Mouse (Mus musculus) heart, postnatal 0 days (tissue): ENCODE results near the gene Tlr4.

Source experiments
- CTCF ChIP-seq: IDR thresholded peaks from 2 replicates; pipeline ENCODE4 v1.5.1; 2016; ENCODE audit warnings: antibody characterized with exemption, control low read depth, low read depth
- EP300 ChIP-seq: IDR thresholded peaks from 2 replicates; pipeline ENCODE4 v1.6.1; 2016; ENCODE audit warnings: antibody characterized with exemption, low read depth

- no peak for TF ChIP-seq CTCF
- no peak for TF ChIP-seq EP300
Observed at GRCm38 (mm10) chr4:66796683-66797082, 30.7 kb upstream of the Tlr4 start.
